ENCODE assay signal across 8 mouse cellular contexts in genomic region chr3:90294064-90294440, GRCm38 (mm10). TPM values are rescaled to one million over a fixed set of nuclear protein-coding genes. Genes with fewer than 3 reads are reported as not detected.
DNase-seq lines count a peak whose midpoint lies in the region; ATAC-seq lines count a peak whose summit lies in the region.

No protein-coding gene starts in this region.

- no peaks in the 10 kb centered on the region for H3K36me3 ChIP-seq in embryonic facial prominence, embryonic 12.5 days
- no peaks in the 10 kb centered on the region for H3K36me3 ChIP-seq in intestine, embryonic 15.5 days

- WGBS in embryonic facial prominence, embryonic 12.5 days = 2% methylated on average over 11 of the region's 11 CpGs
- 2% methylated on average over 11 of the region's 11 CpGs for WGBS in intestine, embryonic 15.5 days

- H3K27ac ChIP-seq in embryonic facial prominence, embryonic 12.5 days = peak overlapping the region; percentile 97
- peak overlapping the region; percentile 96; the same call in 1 of the 2 replicates for H3K27ac ChIP-seq in intestine, embryonic 15.5 days

- peak overlapping the region; percentile 69 for H3K4me3 ChIP-seq in embryonic facial prominence, embryonic 12.5 days
- H3K4me3 ChIP-seq in intestine, embryonic 15.5 days (replicated peaks) = peak overlapping the region; percentile 84

- DNase-seq in cerebellum, adult 9-11 months = peak; percentile 43
- DNase-seq in cerebellum, postnatal 4 days (ENCODE audit: low spot score in 2 of 2) = no peak
- peak; percentile 48 for DNase-seq in A20 (ENCODE audit: low read depth, low spot score)
- peak; percentile 37 for DNase-seq in neural tube, embryonic 10.5 days (ENCODE audit: extremely low spot score, low spot score)
- DNase-seq in left cerebral cortex, adult 8-10 months (ENCODE audit: low spot score in 2 of 2) = no peak

- H3K4me1 ChIP-seq in embryonic facial prominence, embryonic 12.5 days = peaks cover 11% of the 10 kb centered on the region
- peaks cover 8% of the 10 kb centered on the region for H3K4me1 ChIP-seq in intestine, embryonic 15.5 days (replicated peaks)

- H3K27me3 ChIP-seq in embryonic facial prominence, embryonic 12.5 days = no peaks in the 10 kb centered on the region
- H3K27me3 ChIP-seq in intestine, embryonic 15.5 days (replicated peaks) = no peaks in the 10 kb centered on the region

- no peak for ATAC-seq in embryonic facial prominence, embryonic 12.5 days (ENCODE audit: insufficient number of reproducible peaks, insufficient read depth, low FRiP score, low TSS enrichment)
- ATAC-seq in intestine, embryonic 15.5 days = no peak
- no peak for ATAC-seq in megakaryocyte progenitor cell, adult 5-6 weeks (replicated peaks; ENCODE audit: poor library complexity)

- H3K4me2 ChIP-seq in embryonic facial prominence, embryonic 12.5 days (replicated peaks) = peak overlapping the region; percentile 66
- peak overlapping the region; percentile 72 for H3K4me2 ChIP-seq in intestine, embryonic 15.5 days (replicated peaks)

- no peaks in the 10 kb centered on the region for H3K9me3 ChIP-seq in embryonic facial prominence, embryonic 12.5 days
- no peaks in the 10 kb centered on the region for H3K9me3 ChIP-seq in intestine, embryonic 15.5 days

- peak overlapping the region; percentile 73 for H3K9ac ChIP-seq in embryonic facial prominence, embryonic 12.5 days
- H3K9ac ChIP-seq in intestine, embryonic 15.5 days = peak overlapping the region; percentile 86

RNA-seq across cellular contexts. Expression of gene Gatad2b, which starts 1.1 kb away (rescaled TPM):
- polyA plus RNA-seq in embryonic facial prominence, embryonic 12.5 days (2016; fragmentation: Nextera tagmentation; extraction: Ambion mirVana) = 16.6 and 18.2 TPM in 2 replicates
- 9.0 and 9.7 TPM in 2 replicates for polyA plus RNA-seq in intestine, embryonic 15.5 days (2015; fragmentation: Nextera tagmentation; extraction: Ambion mirVana)
- 10 to 100 TPM; 90.4 to 99.8 (median 96.4) TPM for total RNA-seq in left cerebral cortex, adult 8-10 months (2022)
- 87.0 and 96.0 TPM in 2 replicates for total RNA-seq in megakaryocyte progenitor cell, adult 5-6 weeks (2015)
- 17.7 and 22.7 TPM in 2 replicates for total RNA-seq in megakaryocyte progenitor cell, adult 5-6 weeks (2017)

RNA-seq across cellular contexts. Expression of gene Dennd4b, which starts 29.1 kb away (rescaled TPM):
- polyA plus RNA-seq in embryonic facial prominence, embryonic 12.5 days (2016; fragmentation: Nextera tagmentation; extraction: Ambion mirVana) = 5.7 and 8.0 TPM in 2 replicates
- polyA plus RNA-seq in intestine, embryonic 15.5 days (2015; fragmentation: Nextera tagmentation; extraction: Ambion mirVana) = 2.3 and 3.9 TPM in 2 replicates
- 10 to 100 TPM; 35.2 to 38.6 (median 37.1) TPM for total RNA-seq in left cerebral cortex, adult 8-10 months (2022)
- 16.5 and 21.9 TPM in 2 replicates for total RNA-seq in megakaryocyte progenitor cell, adult 5-6 weeks (2015)
- total RNA-seq in megakaryocyte progenitor cell, adult 5-6 weeks (2017) = 8.9 and 10.4 TPM in 2 replicates

RNA-seq across cellular contexts. Expression of gene Crtc2, which starts 40.1 kb away (rescaled TPM):
- polyA plus RNA-seq in embryonic facial prominence, embryonic 12.5 days (2016; fragmentation: Nextera tagmentation; extraction: Ambion mirVana) = 20.3 and 21.7 TPM in 2 replicates
- polyA plus RNA-seq in intestine, embryonic 15.5 days (2015; fragmentation: Nextera tagmentation; extraction: Ambion mirVana) = 18.6 and 19.0 TPM in 2 replicates
- total RNA-seq in left cerebral cortex, adult 8-10 months (2022) = 10 to 100 TPM; 33.0 to 41.6 (median 35.8) TPM
- 30.9 and 32.5 TPM in 2 replicates for total RNA-seq in megakaryocyte progenitor cell, adult 5-6 weeks (2015)
- total RNA-seq in megakaryocyte progenitor cell, adult 5-6 weeks (2017) = 10.2 and 18.2 TPM in 2 replicates

RNA-seq across cellular contexts. Expression of gene Slc39a1, which starts 46.1 kb away (rescaled TPM):
- 63.3 and 63.5 TPM in 2 replicates for polyA plus RNA-seq in embryonic facial prominence, embryonic 12.5 days (2016; fragmentation: Nextera tagmentation; extraction: Ambion mirVana)
- 114 and 119 TPM in 2 replicates for polyA plus RNA-seq in intestine, embryonic 15.5 days (2015; fragmentation: Nextera tagmentation; extraction: Ambion mirVana)
- 10 to 100 TPM; 43.0 to 52.8 (median 49.6) TPM for total RNA-seq in left cerebral cortex, adult 8-10 months (2022)
- total RNA-seq in megakaryocyte progenitor cell, adult 5-6 weeks (2015) = 15.6 and 19.5 TPM in 2 replicates
- total RNA-seq in megakaryocyte progenitor cell, adult 5-6 weeks (2017) = 31.4 and 41.2 TPM in 2 replicates

RNA-seq across cellular contexts. Expression of gene Creb3l4, which starts 50.7 kb away (rescaled TPM):
- 8.5 and 9.7 TPM in 2 replicates for polyA plus RNA-seq in embryonic facial prominence, embryonic 12.5 days (2016; fragmentation: Nextera tagmentation; extraction: Ambion mirVana)
- 10.7 and 14.5 TPM in 2 replicates for polyA plus RNA-seq in intestine, embryonic 15.5 days (2015; fragmentation: Nextera tagmentation; extraction: Ambion mirVana)
- total RNA-seq in left cerebral cortex, adult 8-10 months (2022) = under 1 TPM; 0.25 to 0.72 (median 0.52) TPM
- 0.39 TPM in 1 of 2 replicates, not detected in the other for total RNA-seq in megakaryocyte progenitor cell, adult 5-6 weeks (2015)
- not detected in 2 replicates for total RNA-seq in megakaryocyte progenitor cell, adult 5-6 weeks (2017)

Comparison
In these comparisons a context has a peak if more than half of its experiments do, and no peak if none do; other contexts are left out.
1. DNase-seq: peak in cerebellum, adult 9-11 months (single experiment), A20 (single experiment) and neural tube, embryonic 10.5 days (single experiment); none in cerebellum, postnatal 4 days (0 of 2) and left cerebral cortex, adult 8-10 months (0 of 2).